Mouse (Mus musculus): ENCODE measurements around the gene Popdc2. TPM values are rescaled to one million over a fixed set of nuclear protein-coding genes. Genes with fewer than 3 reads are reported as not detected.

Popdc2 gene
- not detected for total RNA-seq (2023)

GRCm38 (mm10) chr16:38361933-38362332, at the start of gene Popdc2:
Gene Popdc2, plus strand, starts transcription at chr16:38362209.

GRCm38 (mm10) chr16:38341396-38342324, 20.3 kb upstream of the Popdc2 start, which contains the start of gene Maats1:
Gene Maats1, minus strand, starts transcription at chr16:38342143.

GRCm38 (mm10) chr16:38346529-38347325, 15.3 kb upstream of the Popdc2 start, which contains the start of the genes Cox17 and Gm21987:
Gene Cox17, plus strand, starts transcription at chr16:38346991.
Gene Gm21987, plus strand, starts transcription at chr16:38347040.

Other genes starting within 250 kb of the Popdc2 start
- gene Nr1i2, start 67.4 kb upstream of the Popdc2 start, total RNA-seq (2023), result not detected
- gene Maats1, start 20.1 kb upstream of the Popdc2 start, total RNA-seq (2023), result under 1 TPM; 0.30 to 0.35 TPM
- 10 to 100 TPM; 72.1 to 73.3 TPM for gene Cox17, start 15.2 kb upstream of the Popdc2 start, total RNA-seq (2023)
- gene Gm21987, start 15.2 kb upstream of the Popdc2 start, total RNA-seq (2023), result not detected
- not detected for gene Pla1a, start 70.9 kb downstream of the Popdc2 start, total RNA-seq (2023)
- 10 to 100 TPM; 28.7 to 33.8 TPM for gene Adprh, start 90.5 kb downstream of the Popdc2 start, total RNA-seq (2023)
- 1 to 10 TPM; 1.1 to 2.4 TPM for gene Cd80, start 93.4 kb downstream of the Popdc2 start, total RNA-seq (2023)
- gene Timmdc1, start 160.5 kb downstream of the Popdc2 start, total RNA-seq (2023), result 10 to 100 TPM; 21.4 to 22.9 TPM
- 10 to 100 TPM; 32.7 to 36.1 TPM for gene Poglut1, start 188.0 kb downstream of the Popdc2 start, total RNA-seq (2023)
- 10 to 100 TPM; 63.8 to 67.0 TPM for gene Tmem39a, start 196.5 kb downstream of the Popdc2 start, total RNA-seq (2023)

All from B cell, adult 67 days (primary cell).